Mouse (Mus musculus) c-Kit-negative CD71-positive TER-119-positive erythroid progenitor cells, embryonic 14.5 days (primary cell): ENCODE measurements at regions not wholly inside any gene's neighbourhood (a gene's known extent, or its start where the extent isn't known, plus 50 kb on each side); places are given as distances from the start of the nearest gene placed in this dataset.

ENCODE experiments used
- DNase-seq: peaks from one replicate; pipeline ENCODE4 v3.0.0-alpha.2; 2013; ENCODE audit warnings: low read depth, low spot score

DNA sequence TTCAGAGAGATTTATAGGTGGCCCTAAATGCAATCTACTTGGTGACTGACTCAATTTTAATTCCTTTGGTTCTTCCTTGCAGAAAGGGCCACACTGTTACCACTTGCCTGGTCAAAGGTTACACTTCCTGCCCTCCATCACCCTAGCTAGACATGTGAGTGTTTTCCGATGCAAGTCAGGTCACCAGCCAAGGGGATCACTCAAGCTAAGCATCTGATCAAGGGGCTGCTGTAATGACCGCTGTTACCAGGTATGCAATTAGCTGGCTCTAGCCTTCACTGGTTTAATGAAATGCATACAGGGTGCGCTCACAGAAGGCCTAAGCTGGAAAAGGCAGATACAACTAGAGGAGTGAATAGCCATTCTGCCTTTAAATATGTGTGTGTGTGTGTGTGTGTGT lies 105.1 kb downstream of the Mtx2 start:
- no peak for DNase-seq

DNA sequence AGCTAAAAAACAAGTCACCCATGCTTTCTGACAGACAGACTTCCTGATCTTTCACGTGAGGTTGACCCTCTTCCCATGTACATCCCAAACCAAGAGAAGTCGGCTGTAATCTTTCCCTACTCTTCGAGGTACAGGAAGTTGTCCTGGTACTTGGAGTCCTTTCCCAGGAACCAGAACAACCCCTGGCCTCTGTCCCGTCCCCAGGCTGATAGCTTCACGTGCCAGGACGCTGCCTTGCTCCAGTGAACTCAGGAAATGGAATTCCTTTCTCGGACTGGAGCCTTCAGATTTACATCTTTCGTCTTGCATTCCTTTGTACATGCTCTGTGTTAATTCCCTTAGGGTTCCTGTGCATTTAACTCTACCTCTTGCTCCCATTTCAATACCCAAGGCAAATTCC lies 107.6 kb downstream of the Mtx2 start:
- DNase-seq: no peak

GRCm38 (mm10) chr2:74933771-74934170 lies 108.2 kb downstream of the Mtx2 start:
- no peak for DNase-seq

DNA sequence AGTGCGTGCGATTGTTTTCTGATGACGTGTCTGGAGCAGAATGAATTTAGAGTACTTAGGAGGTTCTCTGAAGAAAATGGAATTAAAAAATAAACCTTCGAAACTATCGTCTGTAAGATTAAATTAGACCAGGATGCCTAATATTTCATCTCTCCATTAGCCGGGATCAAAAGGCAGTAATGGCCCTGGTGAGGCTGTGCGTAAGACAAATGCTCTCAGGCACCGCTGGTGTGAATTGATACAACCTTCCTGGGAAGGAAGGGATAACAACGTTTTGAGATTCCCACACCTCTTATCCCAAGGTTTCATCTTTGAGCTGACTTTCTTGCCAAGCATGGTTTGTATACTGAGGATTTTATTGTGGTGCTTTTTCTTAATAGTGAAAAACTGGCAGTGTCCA lies 113.1 kb downstream of the Mtx2 start:
- DNase-seq: no peak

DNA sequence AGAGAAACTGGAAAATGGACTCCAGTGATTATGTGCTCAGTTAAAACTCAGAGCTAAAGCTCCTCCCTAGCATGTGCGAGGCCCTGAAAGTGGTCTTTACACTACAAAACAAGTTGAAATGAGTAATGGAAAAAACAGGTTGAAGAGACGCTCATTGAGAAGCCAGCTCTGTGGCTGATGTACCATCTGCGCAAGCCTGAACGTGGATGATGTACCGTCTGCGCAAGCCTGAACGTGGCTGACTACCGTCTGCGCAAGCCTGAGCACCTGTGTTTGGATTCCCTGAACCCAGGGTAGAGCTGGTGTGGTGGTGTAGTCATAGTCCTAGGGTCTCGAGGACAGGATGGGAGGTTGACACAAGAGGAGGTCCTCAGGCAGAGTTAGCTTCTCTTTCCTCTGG lies 116.4 kb downstream of the Mtx2 start:
- DNase-seq: no peak

- DNase-seq: no peak
Observed at GRCm38 (mm10) chr2:74942611-74943198, 117.1 kb downstream of the Mtx2 start.

DNA sequence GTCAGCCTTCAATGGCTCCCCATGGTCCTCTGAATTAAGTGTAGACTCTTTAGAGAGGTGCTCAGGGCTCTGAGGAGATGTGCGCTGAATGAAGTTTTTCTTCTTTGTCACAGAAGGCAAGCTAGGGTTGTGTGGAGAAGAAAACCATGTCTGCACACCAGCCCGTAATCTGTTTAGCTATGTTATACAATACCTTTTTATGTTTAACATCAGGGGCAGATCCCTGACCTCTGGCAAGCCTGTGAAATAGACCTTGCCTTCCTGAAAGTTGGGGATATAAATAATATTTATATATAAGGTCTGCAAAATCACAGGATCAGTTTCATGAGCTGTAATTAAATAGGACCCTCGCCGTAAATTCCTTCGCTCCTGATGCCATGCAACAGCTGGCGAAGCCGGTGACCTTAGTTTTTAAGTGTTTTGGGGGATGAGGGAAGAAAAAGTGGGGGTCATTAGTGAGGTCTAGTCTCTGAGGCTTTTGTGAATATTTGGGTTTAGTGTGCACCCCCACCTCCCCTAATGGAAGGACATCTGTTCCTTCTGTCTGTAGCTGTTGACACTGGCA lies 119.7 kb downstream of the Mtx2 start:
- DNase-seq: no peak

GRCm38 (mm10) chr2:74951401-74952260 lies 126.0 kb downstream of the Mtx2 start:
- DNase-seq: no peak

DNA sequence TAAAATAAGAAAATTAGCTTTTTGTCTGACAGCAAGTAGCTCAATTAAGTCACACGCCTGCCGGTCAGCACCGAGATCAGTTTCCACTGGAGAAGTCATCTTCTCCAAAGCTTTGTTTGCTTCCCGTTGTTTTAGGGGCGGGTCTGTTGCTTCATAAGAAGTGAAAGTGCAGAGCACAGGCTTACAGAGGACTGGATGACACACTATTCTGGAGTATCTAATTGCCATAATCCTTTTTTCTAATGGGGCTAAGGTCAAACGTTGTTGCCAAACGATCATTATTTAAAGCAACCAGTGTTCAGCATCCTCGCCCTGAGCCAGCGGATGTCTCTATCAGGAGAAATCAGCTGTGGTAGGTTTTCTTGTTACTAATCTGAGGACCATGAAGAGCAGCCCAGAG lies 128.5 kb downstream of the Mtx2 start:
- no peak for DNase-seq

DNA sequence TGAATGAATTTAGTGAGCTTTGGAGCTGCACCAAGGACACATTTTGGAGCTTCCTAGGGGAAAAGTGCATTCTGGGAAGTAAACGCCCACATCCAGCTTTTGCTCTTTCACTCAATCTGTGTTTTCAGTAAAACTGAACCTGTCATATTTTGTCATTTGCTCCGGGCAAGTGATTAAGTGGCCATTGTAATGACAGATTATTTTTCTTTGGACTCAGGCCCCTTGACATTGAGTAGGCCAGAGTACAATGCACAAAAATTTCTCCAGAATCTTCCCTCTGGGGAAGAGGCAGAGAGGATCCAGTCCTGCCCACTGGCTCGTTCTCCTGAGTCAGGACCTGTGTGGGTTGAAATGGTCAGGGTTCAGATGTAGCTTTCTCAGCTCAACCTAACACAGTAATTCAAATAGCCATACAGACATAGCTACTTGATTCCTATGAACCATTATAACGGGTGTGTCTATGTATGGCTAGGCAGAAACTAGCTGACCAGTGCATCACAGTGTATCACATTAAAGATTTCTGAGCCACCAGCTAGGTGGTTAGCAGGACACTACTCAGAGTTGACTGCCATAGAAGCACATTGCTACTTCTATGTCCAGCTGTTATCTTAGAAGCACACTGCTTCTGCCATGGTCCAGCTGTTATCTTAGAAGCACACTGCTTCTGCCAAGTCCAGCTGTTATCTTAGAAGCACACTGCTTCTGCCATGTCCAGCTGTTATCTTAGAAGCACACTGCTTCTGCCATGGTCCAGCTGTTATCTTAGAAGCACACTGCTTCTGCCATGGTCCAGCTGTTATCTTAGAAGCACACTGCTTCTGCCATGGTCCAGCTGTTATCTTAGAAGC lies 129.9 kb downstream of the Mtx2 start:
- no peak for DNase-seq

- no peak for DNase-seq
Observed at GRCm38 (mm10) chr2:74956129-74956450, 130.5 kb downstream of the Mtx2 start.

- DNase-seq: no peak
Observed at GRCm38 (mm10) chr2:74956556-74956955, 131.0 kb downstream of the Mtx2 start.

DNA sequence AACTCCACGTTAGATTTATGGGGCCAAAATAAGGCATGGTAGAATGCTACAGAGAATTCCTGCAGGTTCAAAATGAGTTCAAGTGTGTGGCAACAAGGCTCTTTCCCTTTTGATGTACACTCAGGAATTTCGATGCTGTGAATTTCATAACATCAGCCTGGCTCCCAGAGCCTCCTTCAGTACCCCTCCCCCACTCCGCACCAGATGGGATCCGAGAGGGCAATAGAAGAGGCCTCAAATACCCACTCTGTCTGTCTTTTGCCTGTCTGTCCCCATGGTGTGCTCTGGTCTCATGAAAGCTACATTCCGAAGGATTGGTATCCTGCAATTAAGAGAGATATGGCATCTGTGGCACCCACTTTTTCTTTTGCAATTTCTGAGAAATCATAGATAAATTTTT lies 134.3 kb downstream of the Mtx2 start:
- DNase-seq: no peak

DNA sequence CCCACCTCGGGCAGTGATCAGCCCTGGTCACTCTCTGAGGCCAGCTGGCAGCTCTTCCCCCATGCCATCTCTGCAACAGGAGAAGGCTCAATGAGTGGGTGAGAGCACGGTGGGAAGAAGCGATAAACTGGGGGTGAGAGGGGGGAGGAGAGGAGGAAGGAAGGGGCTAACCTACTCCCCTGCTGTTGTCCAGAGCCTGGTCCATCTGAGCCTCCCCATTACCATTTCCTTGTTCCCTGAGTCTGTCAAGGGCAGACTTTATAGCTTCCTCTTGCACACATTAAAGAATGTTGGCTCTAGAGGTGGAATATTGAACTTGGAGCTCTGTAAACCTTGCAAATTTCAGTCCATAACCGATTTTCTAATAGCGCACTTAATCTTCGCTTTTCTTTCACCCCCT lies 136.8 kb downstream of the Mtx2 start:
- no peak for DNase-seq

- DNase-seq: peak; percentile 6
Observed at GRCm38 (mm10) chr2:74964360-74964759, 138.8 kb downstream of the Mtx2 start.

- no peak for DNase-seq
Observed at GRCm38 (mm10) chr2:74964980-74965379, 139.4 kb downstream of the Mtx2 start.

DNA sequence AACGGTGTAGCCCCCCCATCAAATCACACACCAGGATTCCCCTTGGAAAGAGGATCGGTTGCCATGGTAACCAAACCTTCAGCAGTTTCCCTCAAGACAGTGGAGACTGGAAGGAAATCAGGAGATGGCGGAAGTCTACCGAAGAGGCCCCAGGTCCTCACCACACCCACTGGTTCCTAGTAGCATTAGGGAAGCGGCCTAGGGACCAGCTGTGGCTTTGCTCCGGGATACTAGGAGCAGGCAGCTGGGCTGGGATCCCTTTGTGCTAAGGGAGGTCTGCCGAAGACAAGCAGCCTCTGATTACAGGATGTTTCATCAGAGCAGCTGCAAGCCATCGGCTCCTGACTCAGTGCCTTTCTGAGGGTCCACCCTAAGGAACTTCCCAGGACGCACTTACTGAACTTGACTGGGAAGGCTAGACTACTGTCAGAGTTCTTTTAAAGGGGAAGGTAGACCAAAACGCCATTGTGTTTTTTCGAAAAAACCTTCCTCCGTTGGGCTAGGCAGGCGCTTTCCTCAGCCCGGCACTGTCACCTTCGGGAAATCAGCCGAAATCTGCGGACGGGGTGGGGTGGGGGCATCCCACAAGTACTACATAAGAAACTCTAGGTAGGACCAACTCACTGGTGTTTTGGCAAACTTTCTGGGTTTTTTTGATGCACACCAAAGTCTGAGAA lies 139.9 kb downstream of the Mtx2 start:
- no peak for DNase-seq

DNA sequence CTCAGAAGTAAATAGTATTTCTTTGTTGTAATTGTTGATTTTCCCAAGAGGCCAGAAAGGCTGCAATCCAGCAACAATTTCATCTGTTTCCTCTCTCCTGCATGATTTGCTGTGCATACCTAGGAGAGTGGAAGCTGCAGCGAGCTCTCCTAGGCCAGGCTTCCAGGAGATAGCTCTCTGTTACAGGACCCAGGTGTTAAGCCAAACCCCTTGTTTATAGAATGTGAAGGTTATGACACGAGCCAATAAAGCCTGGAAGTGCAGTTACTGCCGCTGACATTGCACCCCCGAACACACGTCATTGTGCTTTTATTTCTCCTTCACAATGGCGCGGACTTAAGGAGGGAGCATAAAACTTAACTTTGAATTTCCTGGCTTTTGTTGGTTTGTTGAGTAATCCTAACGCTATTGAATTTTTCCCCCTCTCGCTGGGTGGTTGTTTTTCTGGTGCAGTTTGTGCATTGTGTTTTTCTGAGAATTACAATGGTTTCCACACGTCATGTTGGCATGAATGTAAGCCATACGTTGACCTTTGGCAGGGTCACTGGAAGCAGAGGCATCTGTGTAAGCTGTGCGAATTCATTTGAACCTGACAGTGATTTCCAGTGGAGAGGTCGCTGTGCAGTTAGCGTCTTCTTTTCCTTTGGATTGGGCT lies 145.1 kb downstream of the Mtx2 start:
- no peak for DNase-seq

DNA sequence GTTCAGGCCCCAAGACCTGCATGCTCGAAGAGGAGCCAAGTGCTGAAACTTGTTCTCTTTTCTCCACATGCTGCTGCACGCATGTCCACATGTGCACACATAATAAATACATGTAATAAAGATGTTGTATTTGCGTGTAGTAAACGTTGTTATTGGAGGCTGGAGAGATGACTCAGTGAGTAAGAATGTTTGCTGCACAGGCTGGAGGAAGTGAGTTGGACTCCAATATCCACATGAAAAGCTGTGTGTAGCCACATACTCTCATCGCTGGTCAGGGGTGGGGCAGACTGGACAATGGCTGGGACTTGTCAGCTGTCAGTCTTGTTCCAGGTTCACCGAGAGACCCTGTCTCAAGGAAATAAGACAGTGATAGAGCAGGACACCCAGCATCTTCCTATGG lies 147.8 kb downstream of the Mtx2 start:
- no peak for DNase-seq

GRCm38 (mm10) chr2:74974595-74975325 lies 149.2 kb downstream of the Mtx2 start:
- no peak for DNase-seq

GRCm38 (mm10) chr2:74977348-74977747 lies 151.7 kb downstream of the Mtx2 start:
- no peak for DNase-seq
